Mouse (Mus musculus) thymus, adult 2 months (tissue): ENCODE results near the gene Ppp1r18. TPM values are rescaled to one million over a fixed set of nuclear protein-coding genes. Genes with fewer than 3 reads are reported as not detected.

Experiments used
- DNase-seq: peaks from one replicate; pipeline ENCODE4 v3.0.0; 2021
- H3K27ac ChIP-seq: fragments of 200-500 bp; 2 replicates; pipeline ENCODE4 v1.5.1; 2012; ENCODE audit warnings: low read length, control low read depth; ENCODE audit not compliant: control insufficient read depth, insufficient read depth
- H3K27me3 ChIP-seq: fragments of 200-500 bp; 2 replicates; pipeline ENCODE4 v1.6.1; 2012; ENCODE audit warnings: mild to moderate bottlenecking, low read length, moderate library complexity, mixed read lengths; ENCODE audit not compliant: control insufficient read depth, insufficient read depth
- H3K36me3 ChIP-seq: fragments of 200-500 bp; 2 replicates; pipeline ENCODE4 v1.6.1; 2012; ENCODE audit warnings: mild to moderate bottlenecking, low read length, moderate library complexity; ENCODE audit not compliant: control insufficient read depth, insufficient read depth
- H3K4me1 ChIP-seq: fragments of 200-500 bp; replicated peaks from 2 replicates; pipeline ENCODE4 v1.6.1; 2012; ENCODE audit warnings: low read length; ENCODE audit not compliant: control insufficient read depth, insufficient read depth
- H3K4me3 ChIP-seq: fragments of 200-500 bp; 2 replicates; pipeline ENCODE4 v1.5.1; 2012; ENCODE audit warnings: mild to moderate bottlenecking, low read length, control low read depth, moderate library complexity; ENCODE audit not compliant: control insufficient read depth, insufficient read depth
- CTCF ChIP-seq: fragments of 200-500 bp; IDR thresholded peaks from 2 replicates; pipeline ENCODE4 v1.5.1; 2012; ENCODE audit warnings: mild to moderate bottlenecking, control low read depth, low read length, moderate library complexity, borderline replicate concordance; ENCODE audit not compliant: control insufficient read depth, poor library complexity, insufficient read depth; ENCODE audit errors: extremely low read depth
- POLR2A ChIP-seq: fragments of 200-500 bp; IDR thresholded peaks from 2 replicates; pipeline ENCODE4 v1.6.1; 2012; ENCODE audit warnings: mild to moderate bottlenecking, low read length, control low read depth, moderate library complexity; ENCODE audit not compliant: control insufficient read depth, poor library complexity, insufficient read depth; ENCODE audit errors: extremely low read depth
- WGBS: fragments of 180-500 bp; shearing (Covaris S2); methylation state at CpG from one replicate; pipeline ENCODE4 v1.1.7; 2018; 5-methylcytosine and 5-hydroxymethylcytosine counted together
- polyA plus RNA-seq: library from polyadenylated mRNA; depleted of rRNA; stranded (reverse); fragments of >200 nt; gene quantifications from 2 replicates; pipeline ENCODE4 v1.2.3, GENCODE M21; 2012

The Ppp1r18 gene
- polyA plus RNA-seq, 1 experiment, result 176 TPM

- Histone ChIP-seq H3K4me1 (no peaks in the 10 kb centered on the region), H3K27me3 (no peaks in the 10 kb centered on the region), H3K27ac (no peak overlapping the region), H3K36me3 (peaks cover 86% of the 10 kb centered on the region), H3K4me3 (no peak overlapping the region)
- TF ChIP-seq POLR2A (no peak), CTCF (no peak)
- no peak for DNase-seq
- WGBS, result 96% methylated on average over 9 of the region's 17 CpGs
Observed at GRCm38 (mm10) chr17:35887725-35888124, 22.3 kb downstream of the Ppp1r18 start.

- Histone ChIP-seq H3K36me3 (peaks cover 14% of the 10 kb centered on the region), H3K27me3 (no peaks in the 10 kb centered on the region), H3K27ac (peak within 1 kb of the TSS; percentile 62), H3K4me1 (peaks cover 14% of the 10 kb centered on the region), H3K4me3 (peak within 1 kb of the TSS; percentile 98)
- TF ChIP-seq CTCF (0 out of 2 replicates have a peak, but pooled peaks have one; percentile 25), POLR2A (peak; percentile 41; the same call in 1 of the 2 replicates)
- peak; percentile 91 for DNase-seq
- under 1% methylated on average over 86 of the region's 86 CpGs for WGBS
Observed at GRCm38 (mm10) chr17:35896781-35897643, 31.6 kb downstream of the Ppp1r18 start, which contains the start of gene 2310061I04Rik. TSS of gene 2310061I04Rik (minus strand) at chr17:35897431.

- H3K27me3 ChIP-seq, result no peaks in the 10 kb centered on the region
- 0 out of 2 replicates have a peak overlapping the region, but pooled peaks have one; percentile 2 for H3K4me3 ChIP-seq
- DNase-seq, result no peak
- H3K4me1 ChIP-seq, result peaks cover 16% of the 10 kb centered on the region
- peak overlapping the region; percentile 62 for H3K27ac ChIP-seq
- no peak for TF ChIP-seq CTCF
- TF ChIP-seq POLR2A, result no peak
- H3K36me3 ChIP-seq, result peaks cover 6% of the 10 kb centered on the region
- 28% methylated on average over 23 of the region's 23 CpGs for whole genome bisulfite sequencing
Observed at GRCm38 (mm10) chr17:35897644-35898573, 32.5 kb downstream of the Ppp1r18 start.

GRCm38 (mm10) chr17:35900636-35901035 lies 35.2 kb downstream of the Ppp1r18 start:
- Histone ChIP-seq H3K27me3 (no peaks in the 10 kb centered on the region), H3K36me3 (no peaks in the 10 kb centered on the region), H3K27ac (no peak overlapping the region), H3K4me1 (peaks cover 26% of the 10 kb centered on the region), H3K4me3 (no peak overlapping the region)
- no peak for DNase-seq
- WGBS, result 48% methylated on average over 3 of the region's 3 CpGs
- TF ChIP-seq CTCF (no peak), POLR2A (no peak)

GRCm38 (mm10) chr17:35903343-35903991 lies 38.1 kb downstream of the Ppp1r18 start:
- Histone ChIP-seq H3K4me1 (peaks cover 13% of the 10 kb centered on the region), H3K27me3 (no peaks in the 10 kb centered on the region), H3K4me3 (no peak overlapping the region), H3K36me3 (no peaks in the 10 kb centered on the region), H3K27ac (peak overlapping the region; percentile 44; the same call in 1 of the 2 replicates)
- TF ChIP-seq POLR2A, result no peak
- TF ChIP-seq CTCF, result no peak
- DNase-seq, result no peak
- WGBS, result 58% methylated on average over 9 of the region's 9 CpGs
